Mouse (Mus musculus) hindbrain, embryonic 16.5 days (tissue): ENCODE results near the gene D430042O09Rik. TPM values are rescaled to one million over a fixed set of nuclear protein-coding genes. Genes with fewer than 3 reads are reported as not detected.

ENCODE experiments used
- ATAC-seq: fragments of 200-750 bp; cut with Nextera tagmentation; 2 replicates; pipeline ENCODE4 v1.8.0; 2017; ENCODE audit warnings: moderate TSS enrichment, moderate library complexity
- H3K27ac ChIP-seq: fragments of 300-500 bp; sonication (generic); 2 replicates; pipeline ENCODE4 v1.5.1; 2014; ENCODE audit warnings: low read depth, mild to moderate bottlenecking, control low read depth, low read length, moderate library complexity
- H3K27me3 ChIP-seq: fragments of 300-500 bp; sonication (generic); replicated peaks from 2 replicates; pipeline ENCODE4 v1.6.1; 2014; ENCODE audit warnings: low read length; ENCODE audit not compliant: control insufficient read depth, insufficient read depth
- H3K36me3 ChIP-seq: fragments of 300-500 bp; sonication (generic); 2 replicates; pipeline ENCODE4 v1.6.1; 2014; ENCODE audit warnings: mild to moderate bottlenecking, low read length, moderate library complexity, mixed read lengths; ENCODE audit not compliant: control insufficient read depth, insufficient read depth
- H3K4me1 ChIP-seq: fragments of 300-500 bp; sonication (generic); 2 replicates; pipeline ENCODE4 v1.6.1; 2014; ENCODE audit warnings: low read depth, low read length; ENCODE audit not compliant: control insufficient read depth, insufficient read depth
- H3K4me2 ChIP-seq: fragments of 300-500 bp; sonication (generic); 2 replicates; pipeline ENCODE4 v1.6.1; 2014; ENCODE audit warnings: mild to moderate bottlenecking, low read length, control low read depth, moderate library complexity
- H3K4me3 ChIP-seq: fragments of 300-500 bp; sonication (generic); 2 replicates; pipeline ENCODE4 v1.5.1; 2014; ENCODE audit warnings: mild to moderate bottlenecking, low read length, control low read depth, moderate library complexity
- H3K9ac ChIP-seq: fragments of 300-500 bp; sonication (generic); 2 replicates; pipeline ENCODE4 v1.6.1; 2014; ENCODE audit warnings: low read depth, mild to moderate bottlenecking, control low read depth, low read length, moderate library complexity
- H3K9me3 ChIP-seq: fragments of 300-500 bp; sonication (generic); 2 replicates; pipeline ENCODE4 v1.6.1; 2014; ENCODE audit warnings: mild to moderate bottlenecking, low read length, moderate library complexity; ENCODE audit not compliant: control insufficient read depth
- WGBS: fragments of 180-500 bp; shearing (Covaris S2); extraction: QIAGEN DNeasy Blood & Tissue Kit; methylation state at CpG from one replicate; pipeline ENCODE4 v1.1.7; 2014; 5-methylcytosine and 5-hydroxymethylcytosine counted together
- polyA plus RNA-seq: library from polyadenylated mRNA; unstranded; fragments of >200 nt; fragmentation: Nextera tagmentation; extraction: Ambion mirVana; gene quantifications from 2 replicates; pipeline ENCODE4 v1.2.1, GENCODE M21; 2015

D430042O09Rik gene
- polyA plus RNA-seq, 1 experiment from 2014 or later = 5.0 TPM

DNA sequence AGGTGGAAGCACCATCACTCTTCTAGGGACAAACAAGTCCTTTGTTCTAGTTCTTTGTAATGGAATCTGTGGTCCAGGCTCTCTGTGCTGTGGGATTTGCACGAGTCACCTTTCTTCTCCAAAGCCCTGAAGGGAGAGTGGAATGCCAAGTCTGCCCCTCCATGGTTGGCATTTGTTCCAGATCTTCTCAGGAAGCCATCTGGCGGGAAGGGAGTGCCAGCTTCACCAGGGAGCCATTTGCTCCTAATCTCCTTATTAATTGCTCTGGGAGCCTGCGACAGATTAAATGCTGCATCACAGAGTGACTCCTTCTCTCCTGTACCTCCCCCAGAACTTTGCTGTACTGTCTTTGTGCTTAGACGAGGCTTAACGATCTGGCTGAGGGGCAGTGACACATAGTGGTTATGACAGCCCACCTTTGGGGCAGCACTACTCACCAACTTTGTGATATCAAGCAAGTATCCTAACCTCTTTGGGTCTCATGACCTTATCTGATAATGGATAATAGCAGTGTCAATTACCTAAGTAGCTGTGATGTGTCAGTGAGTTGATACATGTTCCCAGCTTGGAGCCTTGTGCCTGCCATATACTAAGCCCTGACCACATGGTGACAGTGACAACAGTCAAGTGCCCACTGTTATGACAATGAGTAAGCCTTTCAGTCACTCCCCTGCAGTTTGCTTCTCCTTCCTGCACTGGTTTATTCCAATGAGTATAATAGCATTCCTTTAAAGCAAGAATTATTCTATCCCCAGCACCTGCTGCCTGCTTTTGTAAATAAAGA lies 15.7 kb downstream of the D430042O09Rik start:
- H3K9ac ChIP-seq = no peak overlapping the region
- H3K4me3 ChIP-seq = no peak overlapping the region
- no peaks in the 10 kb centered on the region for H3K36me3 ChIP-seq
- WGBS = 27% methylated on average over 5 of the region's 5 CpGs
- no peaks in the 10 kb centered on the region for H3K27me3 ChIP-seq
- H3K27ac ChIP-seq = no peak overlapping the region
- no peaks in the 10 kb centered on the region for H3K9me3 ChIP-seq
- no peak overlapping the region for H3K4me2 ChIP-seq
- peaks cover 4% of the 10 kb centered on the region; the same call in 1 of the 2 replicates for H3K4me1 ChIP-seq
- peak; percentile 43 for ATAC-seq

DNA sequence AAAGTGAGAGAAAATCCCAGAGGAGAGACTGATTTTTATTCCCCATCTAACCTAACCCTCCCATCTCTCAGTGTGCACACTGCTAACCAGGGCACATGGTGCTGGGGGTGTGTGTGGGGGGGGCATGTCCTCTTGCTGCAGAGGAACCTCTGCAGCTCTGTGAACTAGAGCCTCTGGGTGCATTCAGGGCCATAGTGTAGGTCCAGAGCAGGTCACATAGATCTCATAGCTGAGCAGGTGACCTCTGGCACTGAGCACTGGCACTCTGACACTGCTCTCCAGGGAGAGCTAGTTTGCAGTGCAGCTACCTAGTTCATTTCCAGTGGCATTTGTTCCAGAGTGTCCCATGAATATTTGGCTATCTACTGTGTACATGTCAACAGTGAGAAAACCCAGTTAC lies 24.0 kb downstream of the D430042O09Rik start:
- Histone ChIP-seq H3K27me3 (no peaks in the 10 kb centered on the region), H3K4me2 (no peak overlapping the region), H3K9ac (no peak overlapping the region), H3K36me3 (no peaks in the 10 kb centered on the region), H3K27ac (no peak overlapping the region), H3K9me3 (no peaks in the 10 kb centered on the region), H3K4me3 (no peak overlapping the region), H3K4me1 (no peaks in the 10 kb centered on the region)
- ATAC-seq = no peak

GRCm38 (mm10) chr7:125733791-125734190 lies 26.1 kb downstream of the D430042O09Rik start:
- Histone ChIP-seq H3K9me3 (no peaks in the 10 kb centered on the region), H3K9ac (no peak overlapping the region), H3K27me3 (no peaks in the 10 kb centered on the region), H3K4me3 (no peak overlapping the region), H3K4me2 (no peak overlapping the region), H3K27ac (no peak overlapping the region), H3K4me1 (no peaks in the 10 kb centered on the region), H3K36me3 (no peaks in the 10 kb centered on the region)
- ATAC-seq = no peak
- WGBS = 87% methylated on average over 4 of the region's 4 CpGs

- H3K27me3 ChIP-seq = no peaks in the 10 kb centered on the region
- WGBS = 86% methylated on average over 4 of the region's 4 CpGs
- no peak for ATAC-seq
- H3K36me3 ChIP-seq = no peaks in the 10 kb centered on the region
- no peaks in the 10 kb centered on the region for H3K9me3 ChIP-seq
- H3K9ac ChIP-seq = no peak overlapping the region
- no peak overlapping the region for H3K4me3 ChIP-seq
- H3K4me2 ChIP-seq = no peak overlapping the region
- H3K4me1 ChIP-seq = no peaks in the 10 kb centered on the region
- H3K27ac ChIP-seq = no peak overlapping the region
Observed at GRCm38 (mm10) chr7:125736366-125737015, 28.8 kb downstream of the D430042O09Rik start.

DNA sequence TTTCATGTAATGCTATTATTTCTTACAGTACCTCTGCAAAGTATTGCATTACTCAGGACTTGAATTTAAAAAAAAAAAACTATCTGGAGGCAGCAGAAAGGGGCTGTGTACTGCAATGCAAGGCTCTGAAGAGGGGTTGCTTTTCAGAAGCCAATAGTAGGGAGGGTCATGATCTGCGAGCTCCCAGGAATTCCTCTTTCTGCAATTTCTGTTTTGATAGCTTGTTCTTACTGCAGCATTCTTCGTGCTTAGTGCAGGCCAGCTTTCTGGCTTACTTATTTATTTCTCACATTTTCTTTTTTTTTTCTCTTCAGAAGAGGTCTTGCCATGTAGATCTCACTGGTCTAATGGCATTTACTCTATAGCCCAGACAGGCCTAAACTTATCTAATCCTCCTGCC lies 32.8 kb downstream of the D430042O09Rik start:
- no peaks in the 10 kb centered on the region for H3K9me3 ChIP-seq
- no peak overlapping the region for H3K9ac ChIP-seq
- H3K27ac ChIP-seq = no peak overlapping the region
- no peaks in the 10 kb centered on the region for H3K36me3 ChIP-seq
- no peak for ATAC-seq
- no peak overlapping the region for H3K4me2 ChIP-seq
- WGBS = 83% methylated on average over 2 of the region's 2 CpGs
- no peaks in the 10 kb centered on the region for H3K4me1 ChIP-seq
- H3K4me3 ChIP-seq = no peak overlapping the region
- H3K27me3 ChIP-seq = no peaks in the 10 kb centered on the region

- Histone ChIP-seq H3K27ac (no peak overlapping the region), H3K4me2 (no peak overlapping the region), H3K36me3 (no peaks in the 10 kb centered on the region), H3K4me3 (no peak overlapping the region), H3K9me3 (no peaks in the 10 kb centered on the region), H3K9ac (no peak overlapping the region), H3K4me1 (no peaks in the 10 kb centered on the region), H3K27me3 (no peaks in the 10 kb centered on the region)
- 65% methylated on average over 1 of the region's 1 CpGs for WGBS
- ATAC-seq = no peak
Observed at GRCm38 (mm10) chr7:125741271-125741703, 33.6 kb downstream of the D430042O09Rik start.

- no peaks in the 10 kb centered on the region for H3K4me1 ChIP-seq
- H3K4me3 ChIP-seq = no peak overlapping the region
- H3K4me2 ChIP-seq = no peak overlapping the region
- H3K27ac ChIP-seq = no peak overlapping the region
- no peaks in the 10 kb centered on the region for H3K27me3 ChIP-seq
- H3K36me3 ChIP-seq = no peaks in the 10 kb centered on the region
- 88% methylated on average over 1 of the region's 1 CpGs for WGBS
- no peaks in the 10 kb centered on the region for H3K9me3 ChIP-seq
- ATAC-seq = no peak
- no peak overlapping the region for H3K9ac ChIP-seq
Observed at GRCm38 (mm10) chr7:125744774-125745173, 37.1 kb downstream of the D430042O09Rik start.

GRCm38 (mm10) chr7:125746621-125747315 lies 39.1 kb downstream of the D430042O09Rik start:
- Histone ChIP-seq H3K9ac (no peak overlapping the region), H3K9me3 (no peaks in the 10 kb centered on the region), H3K27ac (no peak overlapping the region), H3K4me1 (no peaks in the 10 kb centered on the region), H3K27me3 (no peaks in the 10 kb centered on the region), H3K4me3 (no peak overlapping the region), H3K36me3 (no peaks in the 10 kb centered on the region), H3K4me2 (no peak overlapping the region)
- 90% methylated on average over 2 of the region's 2 CpGs for WGBS
- no peak for ATAC-seq

DNA sequence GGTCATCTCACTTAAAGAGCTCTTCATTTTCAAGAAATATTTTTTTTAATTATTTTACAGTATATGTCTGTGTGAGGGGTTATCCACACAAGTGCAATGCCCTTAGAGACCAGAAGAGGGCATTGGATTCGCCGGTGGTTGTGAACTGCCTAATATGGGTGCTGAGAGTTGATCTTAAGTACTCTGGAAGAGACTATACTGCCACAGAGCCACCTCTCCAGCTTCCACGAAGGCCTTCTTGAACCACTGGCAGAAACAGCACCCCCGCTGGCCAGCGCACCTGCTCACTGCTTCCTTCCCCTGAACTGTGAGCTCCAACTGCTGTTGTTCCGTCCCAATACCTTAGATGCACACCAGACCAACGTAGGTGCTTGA lies 39.6 kb downstream of the D430042O09Rik start:
- no peak; the same call in 1 of the 2 replicates for ATAC-seq
- Histone ChIP-seq H3K9me3 (no peaks in the 10 kb centered on the region), H3K27me3 (no peaks in the 10 kb centered on the region), H3K4me1 (no peaks in the 10 kb centered on the region), H3K27ac (no peak overlapping the region), H3K4me2 (no peak overlapping the region), H3K36me3 (no peaks in the 10 kb centered on the region), H3K4me3 (no peak overlapping the region), H3K9ac (no peak overlapping the region)
- 72% methylated on average over 7 of the region's 7 CpGs for WGBS
